Mouse (Mus musculus) CH12.LX (cell line): Measurements from ENCODE around the gene Olfr222.

Experiments used
- CTCF ChIP-seq, 2 experiments: IDR thresholded peaks in 1 of 2; conservative IDR thresholded peaks in 1 of 2; 2 replicates each; pipeline ENCODE4 v1.5.1; 2011 to 2012; ENCODE audit warnings: low read depth in 2 of 2, low read length in 2 of 2, improper control_type of control experiment in 1 of 2, inconsistent platforms in 1 of 2, mild to moderate bottlenecking in 1 of 2, moderate library complexity in 1 of 2
- EP300 ChIP-seq: IDR thresholded peaks from 2 replicates; pipeline ENCODE4 v1.6.1; 2011; ENCODE audit warnings: low read length, improper control_type of control experiment
- NRF1 ChIP-seq: IDR thresholded peaks from 2 replicates; pipeline ENCODE4 v1.6.1; 2014; ENCODE audit warnings: low read depth, mild to moderate bottlenecking, inconsistent platforms, low read length, improper control_type of control experiment, moderate library complexity
- POLR2A ChIP-seq: IDR thresholded peaks from 2 replicates; pipeline ENCODE4 v1.6.1; 2011; ENCODE audit warnings: low read depth, mild to moderate bottlenecking, improper control_type of control experiment, low read length
- UBTF ChIP-seq: IDR thresholded peaks from 2 replicates; pipeline ENCODE4 v1.6.1; 2012; ENCODE audit warnings: low read depth, mild to moderate bottlenecking, inconsistent platforms, low read length, improper control_type of control experiment, moderate library complexity
- USF1 ChIP-seq: IDR thresholded peaks from 2 replicates; pipeline ENCODE4 v1.6.1; 2014; ENCODE audit warnings: low read depth, mild to moderate bottlenecking, inconsistent platforms, low read length, improper control_type of control experiment

DNA sequence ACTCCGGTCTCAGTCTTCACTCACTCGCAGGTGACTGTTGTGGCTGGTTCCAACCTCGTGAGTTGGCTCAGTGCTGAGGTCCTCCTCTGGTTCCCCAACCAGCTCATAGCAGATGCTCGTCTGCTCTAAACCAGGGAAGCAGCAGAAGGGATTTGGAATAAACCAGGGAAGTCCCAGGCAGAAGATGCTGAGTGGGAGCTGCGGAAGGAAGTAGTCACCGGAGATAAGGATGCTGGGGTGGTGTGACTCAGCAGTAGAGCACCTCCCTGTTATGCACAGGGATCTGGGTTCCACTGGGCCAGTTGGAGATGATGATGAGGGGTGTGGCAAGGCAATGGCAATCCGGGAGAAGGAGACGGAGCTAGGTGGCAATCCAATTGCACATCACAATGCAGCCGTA lies 32.0 kb downstream of the Olfr222 start:
- TF ChIP-seq CTCF (conservative IDR thresholded peaks at IDR 0.05 in 1 of 2, IDR thresholded peaks at IDR 0.05 in 1 of 2; ENCODE audit: low read depth in 2 of 2, low read length in 2 of 2) (no peak), EP300 (no peak), NRF1 (no peak), USF1 (no peak), POLR2A (no peak), UBTF (no peak)
